Mouse (Mus musculus) liver, embryonic 15.5 days (tissue): ENCODE measurements around the gene Klhdc7b. TPM values are rescaled to one million over a fixed set of nuclear protein-coding genes. Genes with fewer than 3 reads are reported as not detected.

Experiments used
- ATAC-seq: fragments of 200-750 bp; cut with Nextera tagmentation; 2 replicates; pipeline ENCODE4 v1.8.0; 2017; ENCODE audit warnings: moderate number of reproducible peaks, mild to moderate bottlenecking, moderate library complexity; ENCODE audit not compliant: insufficient read depth
- H3K27ac ChIP-seq: fragments of 300-500 bp; sonication (generic); replicated peaks from 2 replicates; pipeline ENCODE4 v1.5.1; 2015; ENCODE audit warnings: mild to moderate bottlenecking, inconsistent platforms
- H3K27me3 ChIP-seq: fragments of 300-500 bp; sonication (generic); 2 replicates; pipeline ENCODE4 v1.6.1; 2015; ENCODE audit warnings: mild to moderate bottlenecking, inconsistent platforms
- H3K36me3 ChIP-seq: fragments of 300-500 bp; sonication (generic); replicated peaks from 2 replicates; pipeline ENCODE4 v1.6.1; 2015; ENCODE audit warnings: moderate library complexity, mild to moderate bottlenecking, inconsistent platforms
- H3K4me1 ChIP-seq: fragments of 300-500 bp; sonication (generic); replicated peaks from 2 replicates; pipeline ENCODE4 v1.6.1; 2015; ENCODE audit warnings: inconsistent platforms
- H3K4me2 ChIP-seq: fragments of 300-500 bp; sonication (generic); 2 replicates; pipeline ENCODE4 v1.6.1; 2015; ENCODE audit warnings: moderate library complexity, mild to moderate bottlenecking, inconsistent platforms
- H3K4me3 ChIP-seq: fragments of 300-500 bp; sonication (generic); replicated peaks from 2 replicates; pipeline ENCODE4 v1.5.1; 2015; ENCODE audit warnings: mild to moderate bottlenecking, inconsistent platforms
- H3K9ac ChIP-seq: fragments of 300-500 bp; sonication (generic); 2 replicates; pipeline ENCODE4 v1.6.1; 2015; ENCODE audit warnings: moderate library complexity, mild to moderate bottlenecking, inconsistent platforms
- H3K9me3 ChIP-seq: fragments of 300-500 bp; sonication (generic); replicated peaks from 2 replicates; pipeline ENCODE4 v1.6.1; 2016; ENCODE audit warnings: inconsistent platforms
- WGBS: fragments of 180-500 bp; shearing (Covaris S2); methylation state at CpG from one replicate; pipeline ENCODE4 v1.1.7; 2015; ENCODE audit warnings: mixed read lengths; ENCODE audit not compliant: insufficient replicate concordance; 5-methylcytosine and 5-hydroxymethylcytosine counted together
- polyA plus RNA-seq: library from polyadenylated mRNA; unstranded; fragments of >200 nt; fragmentation: Nextera tagmentation; extraction: Ambion mirVana; gene quantifications from 2 replicates; pipeline ENCODE4 v1.2.1, GENCODE M21; 2015

The Klhdc7b gene
- polyA plus RNA-seq, 1 experiment from 2014 or later: not detected

- Histone ChIP-seq H3K4me1 (no peaks in the 10 kb centered on the region), H3K4me2 (no peak overlapping the region), H3K27me3 (no peaks in the 10 kb centered on the region), H3K36me3 (no peaks in the 10 kb centered on the region), H3K9me3 (no peaks in the 10 kb centered on the region), H3K4me3 (no peak overlapping the region), H3K27ac (no peak overlapping the region), H3K9ac (no peak overlapping the region)
- WGBS: 6% methylated on average over 1 of the region's 1 CpGs
- ATAC-seq: no peak
Observed at GRCm38 (mm10) chr15:89399716-89400115, 15.0 kb downstream of the Klhdc7b start.

DNA sequence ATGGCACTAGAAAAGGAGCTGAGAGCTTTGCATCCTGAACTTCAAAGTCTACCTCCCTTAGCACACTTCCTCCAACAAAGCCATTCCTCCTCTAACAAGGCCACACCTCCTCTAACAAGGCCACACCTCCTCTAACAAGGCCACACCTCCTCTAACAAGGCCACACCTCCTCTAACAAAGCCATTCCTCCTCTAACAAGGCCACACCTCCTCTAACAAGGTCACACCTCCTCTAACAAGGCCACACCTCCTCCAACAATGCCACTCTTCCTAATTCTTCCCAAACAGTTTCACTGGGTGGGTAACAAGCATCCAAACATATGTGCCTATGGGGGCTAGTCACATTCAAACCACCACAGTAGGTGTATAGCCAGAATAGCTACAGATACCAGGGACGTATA, 17.8 kb downstream of the Klhdc7b start:
- H3K4me2 ChIP-seq: no peak overlapping the region
- H3K9me3 ChIP-seq: no peaks in the 10 kb centered on the region

GRCm38 (mm10) chr15:89404831-89405623, 20.3 kb downstream of the Klhdc7b start:
- Histone ChIP-seq H3K4me3 (no peak overlapping the region), H3K4me1 (no peaks in the 10 kb centered on the region), H3K9me3 (no peaks in the 10 kb centered on the region), H3K4me2 (no peak overlapping the region), H3K9ac (no peak overlapping the region), H3K27me3 (no peaks in the 10 kb centered on the region), H3K36me3 (no peaks in the 10 kb centered on the region), H3K27ac (no peak overlapping the region)
- WGBS: 61% methylated on average over 10 of the region's 10 CpGs
- ATAC-seq: no peak

More for the DNA sequence above, 17.8 kb downstream of the Klhdc7b start:
- no peaks in the 10 kb centered on the region for H3K4me1 ChIP-seq
- no peak for ATAC-seq
- H3K9ac ChIP-seq: no peak overlapping the region
- H3K36me3 ChIP-seq: no peaks in the 10 kb centered on the region
- H3K27me3 ChIP-seq: no peaks in the 10 kb centered on the region
- H3K4me3 ChIP-seq: no peak overlapping the region
- no peak overlapping the region for H3K27ac ChIP-seq
- 74% methylated on average over 1 of the region's 1 CpGs for WGBS

GRCm38 (mm10) chr15:89406691-89407090, 22.0 kb downstream of the Klhdc7b start:
- Histone ChIP-seq H3K27ac (no peak overlapping the region), H3K4me3 (no peak overlapping the region), H3K4me1 (no peaks in the 10 kb centered on the region), H3K36me3 (no peaks in the 10 kb centered on the region), H3K4me2 (no peak overlapping the region), H3K9me3 (no peaks in the 10 kb centered on the region), H3K27me3 (no peaks in the 10 kb centered on the region), H3K9ac (no peak overlapping the region)
- ATAC-seq: no peak

- WGBS: 76% methylated on average over 24 of the region's 24 CpGs
- Histone ChIP-seq H3K4me2 (no peak within 1 kb of the TSS), H3K9me3 (no peaks in the 10 kb centered on the region), H3K36me3 (no peaks in the 10 kb centered on the region), H3K4me1 (no peaks in the 10 kb centered on the region), H3K27ac (no peak within 1 kb of the TSS), H3K9ac (no peak within 1 kb of the TSS), H3K27me3 (no peaks in the 10 kb centered on the region), H3K4me3 (no peak within 1 kb of the TSS)
- no peak for ATAC-seq
Observed at GRCm38 (mm10) chr15:89410118-89410517, 25.4 kb downstream of the Klhdc7b start, which contains the start of gene Syce3. TSS of gene Syce3 (minus strand) at chr15:89410503.

DNA sequence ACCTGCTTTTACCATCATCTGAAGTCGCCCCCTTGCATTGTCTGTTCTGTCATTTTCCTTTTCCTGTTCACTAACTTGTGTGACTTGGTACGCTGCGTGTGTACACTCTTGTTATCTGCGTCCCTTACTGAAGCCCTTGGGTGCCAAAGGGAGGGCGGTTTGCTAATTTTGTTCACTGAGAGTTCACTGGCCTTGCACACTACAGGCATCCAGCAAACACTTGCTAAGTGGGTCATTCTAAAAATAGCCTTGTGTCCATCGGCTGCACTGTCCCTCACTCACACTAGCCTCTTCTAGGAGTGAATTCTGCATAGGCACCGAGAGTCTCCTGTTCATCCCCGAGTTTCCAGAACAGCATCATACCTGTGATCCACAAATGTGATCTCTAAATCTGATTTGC, 30.6 kb downstream of the Klhdc7b start:
- Histone ChIP-seq H3K4me3 (no peak overlapping the region), H3K27ac (no peak overlapping the region), H3K9me3 (no peaks in the 10 kb centered on the region), H3K4me1 (no peaks in the 10 kb centered on the region), H3K4me2 (no peak overlapping the region), H3K27me3 (no peaks in the 10 kb centered on the region), H3K36me3 (0 out of 2 replicates have a peak, but pooled peaks cover 16% of the 10 kb centered on the region), H3K9ac (no peak overlapping the region)
- no peak for ATAC-seq
- WGBS: 76% methylated on average over 8 of the region's 8 CpGs

DNA sequence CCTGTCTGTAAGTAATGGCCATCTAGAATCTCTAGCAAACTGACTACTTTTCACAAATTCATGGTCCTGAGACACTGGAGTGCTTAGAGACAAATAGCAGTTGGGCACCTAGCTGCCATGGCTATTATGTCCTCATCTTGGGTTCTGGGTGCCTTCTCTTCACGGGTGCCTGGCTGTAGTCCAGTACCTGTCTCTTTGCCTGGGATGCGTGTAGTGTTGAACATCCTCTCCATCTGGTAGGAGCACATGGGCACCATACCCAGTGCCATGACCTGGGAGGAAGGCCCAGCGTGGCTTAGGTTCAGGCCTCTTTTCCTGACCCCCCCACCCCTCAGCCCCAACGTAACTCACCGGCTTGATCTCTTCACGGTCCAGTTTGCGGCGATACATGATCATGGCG, 37.2 kb downstream of the Klhdc7b start:
- H3K9me3 ChIP-seq: no peaks in the 10 kb centered on the region
- 89% methylated on average over 9 of the region's 9 CpGs for WGBS
- no peak overlapping the region for H3K9ac ChIP-seq
- peaks cover 29% of the 10 kb centered on the region for H3K36me3 ChIP-seq
- H3K4me1 ChIP-seq: peaks cover 9% of the 10 kb centered on the region
- no peaks in the 10 kb centered on the region for H3K27me3 ChIP-seq
- ATAC-seq: no peak
- no peak overlapping the region for H3K27ac ChIP-seq
- no peak overlapping the region for H3K4me2 ChIP-seq
- H3K4me3 ChIP-seq: no peak overlapping the region

GRCm38 (mm10) chr15:89424621-89425020, 39.9 kb downstream of the Klhdc7b start:
- Histone ChIP-seq H3K27ac (no peak overlapping the region), H3K9me3 (no peaks in the 10 kb centered on the region), H3K36me3 (peaks cover 30% of the 10 kb centered on the region), H3K4me2 (no peak overlapping the region), H3K4me1 (peaks cover 20% of the 10 kb centered on the region), H3K27me3 (no peaks in the 10 kb centered on the region), H3K4me3 (no peak overlapping the region), H3K9ac (no peak overlapping the region)
- 71% methylated on average over 8 of the region's 8 CpGs for WGBS
- ATAC-seq: no peak

DNA sequence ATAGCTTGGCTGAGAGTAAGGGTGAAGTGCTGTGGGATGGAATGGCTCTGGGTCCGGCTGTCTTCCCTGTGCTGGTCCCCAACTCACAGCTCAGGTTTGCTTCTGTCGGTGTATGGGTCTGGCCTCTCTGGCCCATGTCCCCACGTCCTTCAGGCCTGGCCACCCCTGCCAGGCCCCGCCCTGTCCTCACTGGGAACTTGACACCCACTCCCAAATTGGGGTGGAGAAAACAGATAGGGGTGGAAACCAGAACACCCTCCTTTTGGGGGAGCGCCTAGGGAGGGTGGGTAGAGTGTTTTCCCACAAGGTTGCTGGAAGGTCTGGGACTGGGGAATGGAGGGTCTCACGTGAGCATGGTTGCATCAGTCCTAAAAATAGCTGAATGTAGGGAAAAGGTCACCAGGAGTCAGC, 41.0 kb downstream of the Klhdc7b start, which contains the start of gene Cpt1b:
Gene Cpt1b (minus strand): TSS at position 153 of the 411 bp plus-strand sequence.
- Histone ChIP-seq H3K27ac (0 out of 2 replicates have a peak within 1 kb of the TSS, but pooled peaks have one; percentile 41), H3K27me3 (no peaks in the 10 kb centered on the region), H3K36me3 (peaks cover 27% of the 10 kb centered on the region), H3K9ac (no peak within 1 kb of the TSS), H3K4me2 (peak within 1 kb of the TSS; percentile 47), H3K9me3 (no peaks in the 10 kb centered on the region), H3K4me3 (no peak within 1 kb of the TSS), H3K4me1 (peaks cover 27% of the 10 kb centered on the region)
- ATAC-seq: no peak
- WGBS: 57% methylated on average over 6 of the region's 6 CpGs

- H3K4me2 ChIP-seq: no peak overlapping the region
- H3K27ac ChIP-seq: no peak overlapping the region
- H3K4me1 ChIP-seq: peaks cover 36% of the 10 kb centered on the region
- 84% methylated on average over 10 of the region's 10 CpGs for WGBS
- H3K27me3 ChIP-seq: no peaks in the 10 kb centered on the region
- H3K9me3 ChIP-seq: no peaks in the 10 kb centered on the region
- no peak overlapping the region for H3K9ac ChIP-seq
- H3K4me3 ChIP-seq: no peak overlapping the region
- peaks cover 27% of the 10 kb centered on the region for H3K36me3 ChIP-seq
- no peak for ATAC-seq
Observed at GRCm38 (mm10) chr15:89426716-89427115, 42.0 kb downstream of the Klhdc7b start.

- Histone ChIP-seq H3K4me1 (peaks cover 36% of the 10 kb centered on the region), H3K27ac (no peak overlapping the region; the same call in 1 of the 2 replicates), H3K9ac (peak overlapping the region; percentile 84)
Observed at GRCm38 (mm10) chr15:89428136-89428790, 43.5 kb downstream of the Klhdc7b start.

More at GRCm38 (mm10) chr15:89428136-89428790, 43.5 kb downstream of the Klhdc7b start:
- peak overlapping the region; percentile 90 for H3K4me2 ChIP-seq
- 84% methylated on average over 19 of the region's 19 CpGs for WGBS
- peak overlapping the region; percentile 85 for H3K4me3 ChIP-seq
- H3K9me3 ChIP-seq: no peaks in the 10 kb centered on the region
- no peak for ATAC-seq
- peaks cover 27% of the 10 kb centered on the region for H3K36me3 ChIP-seq
- H3K27me3 ChIP-seq: no peaks in the 10 kb centered on the region
